Mouse (Mus musculus) kidney, embryonic 14.5 days (tissue): ENCODE data around the gene Plcd4. TPM values are rescaled to one million over a fixed set of nuclear protein-coding genes. Genes with fewer than 3 reads are reported as not detected.
"Not testable (repeated sequence)": the region's sequence is repeated elsewhere in the genome, so short reads cannot be mapped to it uniquely, and the experiment has no call there.

Experiments
- ATAC-seq: fragments of 200-750 bp; cut with Nextera tagmentation; 2 replicates; pipeline ENCODE4 v1.8.0; 2017; ENCODE audit warnings: moderate number of reproducible peaks, mild to moderate bottlenecking, moderate TSS enrichment, moderate library complexity; ENCODE audit not compliant: low FRiP score, low TSS enrichment
- H3K27ac ChIP-seq: fragments of 300-500 bp; sonication (generic); 2 replicates; pipeline ENCODE4 v1.5.1; 2014; ENCODE audit warnings: low read depth, mild to moderate bottlenecking, low read length, moderate library complexity, mixed read lengths
- H3K27me3 ChIP-seq: fragments of 300-500 bp; sonication (generic); 2 replicates; pipeline ENCODE4 v1.6.1; 2014; ENCODE audit warnings: mild to moderate bottlenecking, low read length; ENCODE audit not compliant: control insufficient read depth, insufficient read depth
- H3K36me3 ChIP-seq: fragments of 300-500 bp; sonication (generic); 2 replicates; pipeline ENCODE4 v1.6.1; 2014; ENCODE audit warnings: low read length, mixed read lengths; ENCODE audit not compliant: control insufficient read depth, insufficient read depth
- H3K4me1 ChIP-seq: fragments of 300-500 bp; sonication (generic); 2 replicates; pipeline ENCODE4 v1.6.1; 2014; ENCODE audit warnings: low read length, mixed read lengths; ENCODE audit not compliant: control insufficient read depth, insufficient read depth
- H3K4me2 ChIP-seq: fragments of 300-500 bp; sonication (generic); replicated peaks from 2 replicates; pipeline ENCODE4 v1.6.1; 2014; ENCODE audit warnings: low read depth, mild to moderate bottlenecking, low read length
- H3K4me3 ChIP-seq: fragments of 300-500 bp; sonication (generic); 2 replicates; pipeline ENCODE4 v1.5.1; 2014; ENCODE audit warnings: mild to moderate bottlenecking, low read length
- H3K9ac ChIP-seq: fragments of 300-500 bp; sonication (generic); 2 replicates; pipeline ENCODE4 v1.6.1; 2014; ENCODE audit warnings: low read depth, mild to moderate bottlenecking, low read length, moderate library complexity
- H3K9me3 ChIP-seq: fragments of 300-500 bp; sonication (generic); 2 replicates; pipeline ENCODE4 v1.6.1; 2016; ENCODE audit warnings: low read length; ENCODE audit not compliant: control insufficient read depth
- WGBS: fragments of 180-500 bp; shearing (Covaris S2); extraction: QIAGEN DNeasy Blood & Tissue Kit; methylation state at CpG from one replicate; pipeline ENCODE4 v1.1.7; 2014; 5-methylcytosine and 5-hydroxymethylcytosine counted together
- polyA plus RNA-seq: library from polyadenylated mRNA; unstranded; fragments of >200 nt; fragmentation: Nextera tagmentation; extraction: Ambion mirVana; gene quantifications from 2 replicates; pipeline ENCODE4 v1.2.1, GENCODE M21; 2014

Plcd4 gene
- polyA plus RNA-seq, result 1.0 and 1.2 TPM in 2 replicates

- no peaks in the 10 kb centered on the region for H3K9me3 ChIP-seq
- no peak within 1 kb of the TSS for H3K9ac ChIP-seq
- 3% methylated on average over 6 of the region's 6 CpGs for WGBS
- peaks cover 9% of the 10 kb centered on the region; the same call in 1 of the 2 replicates for H3K4me1 ChIP-seq
- ATAC-seq, result peak; percentile 82
- H3K27ac ChIP-seq, result no peak within 1 kb of the TSS
- no peak within 1 kb of the TSS for H3K4me3 ChIP-seq
- H3K27me3 ChIP-seq, result no peaks in the 10 kb centered on the region
- H3K36me3 ChIP-seq, result no peaks in the 10 kb centered on the region
- peak within 1 kb of the TSS; percentile 36 for H3K4me2 ChIP-seq
These were observed at the start of gene Plcd4 for GRCm38 (mm10) chr1:74542451-74542961. Gene Plcd4 (plus strand): TSS chr1:74542888.

- Histone ChIP-seq H3K4me2 (no peak overlapping the region), H3K27me3 (no peaks in the 10 kb centered on the region), H3K9me3 (no peaks in the 10 kb centered on the region), H3K4me1 (peaks cover 7% of the 10 kb centered on the region; the same call in 1 of the 2 replicates), H3K9ac (no peak overlapping the region), H3K36me3 (peaks cover 14% of the 10 kb centered on the region; the same call in 1 of the 2 replicates), H3K4me3 (no peak overlapping the region), H3K27ac (no peak overlapping the region)
- ATAC-seq, result no peak
- WGBS, result 71% methylated on average over 1 of the region's 1 CpGs
These were observed 41.6 kb upstream of the Plcd4 start for GRCm38 (mm10) chr1:74501106-74501505.

DNA sequence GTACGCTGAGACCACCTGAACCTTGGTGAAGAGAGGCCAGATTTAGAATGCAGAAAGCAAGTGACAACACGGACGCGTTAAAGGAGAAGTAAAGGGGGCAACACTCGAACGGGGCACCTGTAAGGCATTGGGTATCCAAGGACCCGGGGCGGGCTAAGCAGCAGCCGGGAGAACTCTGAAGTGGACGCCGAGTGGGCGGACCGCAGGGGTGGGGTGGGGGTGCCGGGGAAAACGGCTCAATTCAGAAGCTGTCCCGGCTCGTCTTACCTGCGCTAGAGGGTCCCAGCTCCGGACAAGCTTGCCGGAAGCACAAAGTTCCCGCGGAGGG, 37.3 kb upstream of the Plcd4 start:
- H3K9ac ChIP-seq, result peak overlapping the region; percentile 66
- H3K27ac ChIP-seq, result peak overlapping the region; percentile 20; the same call in 1 of the 2 replicates
- peak overlapping the region; percentile 90 for H3K4me3 ChIP-seq
- H3K36me3 ChIP-seq, result peaks cover 11% of the 10 kb centered on the region
- under 1% methylated on average over 22 of the region's 22 CpGs for WGBS
- ATAC-seq, result no peak; the same call in 1 of the 2 replicates
- H3K4me1 ChIP-seq, result peaks cover 14% of the 10 kb centered on the region; the same call in 1 of the 2 replicates
- H3K4me2 ChIP-seq, result peak overlapping the region; percentile 61
- H3K27me3 ChIP-seq, result no peaks in the 10 kb centered on the region
- H3K9me3 ChIP-seq, result no peaks in the 10 kb centered on the region

GRCm38 (mm10) chr1:74505721-74506464, 36.8 kb upstream of the Plcd4 start, which contains the start of gene Cnot9:
Gene Cnot9 (plus strand): TSS chr1:74506058.
- peak within 1 kb of the TSS; percentile 92 for H3K9ac ChIP-seq
- no peaks in the 10 kb centered on the region for H3K27me3 ChIP-seq
- H3K27ac ChIP-seq, result peak within 1 kb of the TSS; percentile 94
- peak within 1 kb of the TSS; percentile 90 for H3K4me3 ChIP-seq
- no peaks in the 10 kb centered on the region for H3K9me3 ChIP-seq
- peaks cover 11% of the 10 kb centered on the region for H3K36me3 ChIP-seq
- H3K4me1 ChIP-seq, result peaks cover 14% of the 10 kb centered on the region; the same call in 1 of the 2 replicates
- ATAC-seq, result peak; percentile 99
- peak within 1 kb of the TSS; percentile 67 for H3K4me2 ChIP-seq
- under 1% methylated on average over 56 of the region's 64 CpGs for WGBS

DNA sequence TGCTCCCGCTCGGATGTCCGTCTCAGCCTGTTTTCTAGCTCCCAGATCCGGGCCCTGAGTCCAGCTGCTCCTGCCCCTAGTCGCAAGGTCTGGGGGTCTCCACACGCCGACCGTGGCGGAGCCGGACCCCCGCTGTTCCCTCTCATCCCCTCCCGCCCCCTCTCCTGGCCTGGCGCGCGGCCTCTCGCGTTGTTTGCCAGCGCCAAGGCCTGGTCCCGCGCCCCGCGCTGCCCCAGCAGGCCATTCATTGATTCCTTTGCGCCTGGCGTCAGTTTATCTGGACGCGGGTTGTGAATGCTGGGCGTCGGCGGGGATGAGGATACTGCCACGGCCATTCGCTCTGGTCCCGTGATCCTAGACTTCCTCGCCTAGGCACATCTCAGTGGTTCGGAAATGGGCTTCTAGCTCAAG, 36.2 kb upstream of the Plcd4 start:
- ATAC-seq, result peak; percentile 46
- H3K4me2 ChIP-seq, result peak overlapping the region; percentile 67

DNA sequence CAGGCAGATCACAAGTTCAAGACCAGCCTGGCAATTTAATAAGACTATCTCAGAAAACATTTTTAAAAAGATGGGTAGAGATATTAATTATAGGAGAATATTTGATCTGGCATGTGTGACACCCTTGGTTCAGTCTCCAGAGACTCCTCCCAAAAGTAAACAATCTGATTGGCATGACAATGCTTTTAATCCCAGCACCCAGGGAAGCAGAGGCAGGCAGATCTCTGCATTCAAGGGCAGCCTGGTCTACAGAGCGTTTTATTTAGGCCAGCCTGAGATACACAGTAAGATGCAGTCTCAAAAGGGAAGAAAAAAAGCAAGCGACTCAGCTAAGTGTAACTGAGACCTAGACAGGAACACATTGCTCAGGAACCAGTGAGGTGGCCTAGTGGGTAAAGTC, 34.9 kb upstream of the Plcd4 start:
- H3K27ac ChIP-seq, result no peak overlapping the region
- 98% methylated on average over 2 of the region's 2 CpGs for WGBS

More for the DNA sequence above, 36.2 kb upstream of the Plcd4 start:
- H3K27me3 ChIP-seq, result no peaks in the 10 kb centered on the region
- peaks cover 11% of the 10 kb centered on the region for H3K36me3 ChIP-seq
- peak overlapping the region; percentile 90 for H3K4me3 ChIP-seq
- WGBS, result 0% methylated on average over 33 of the region's 34 CpGs
- H3K4me1 ChIP-seq, result peaks cover 14% of the 10 kb centered on the region; the same call in 1 of the 2 replicates
- peak overlapping the region; percentile 94 for H3K27ac ChIP-seq
- H3K9me3 ChIP-seq, result no peaks in the 10 kb centered on the region
- H3K9ac ChIP-seq, result peak overlapping the region; percentile 92

GRCm38 (mm10) chr1:74511306-74511705, 31.4 kb upstream of the Plcd4 start:
- Histone ChIP-seq H3K9me3 (no peaks in the 10 kb centered on the region), H3K27me3 (no peaks in the 10 kb centered on the region), H3K4me1 (peaks cover 7% of the 10 kb centered on the region; the same call in 1 of the 2 replicates), H3K27ac (no peak overlapping the region), H3K9ac (no peak overlapping the region), H3K36me3 (peaks cover 14% of the 10 kb centered on the region), H3K4me3 (no peak overlapping the region), H3K4me2 (no peak overlapping the region)
- WGBS, result 86% methylated on average over 5 of the region's 5 CpGs
- no peak for ATAC-seq

More for the DNA sequence above, 34.9 kb upstream of the Plcd4 start:
- Histone ChIP-seq H3K36me3 (peaks cover 11% of the 10 kb centered on the region), H3K4me2 (peak overlapping the region; percentile 67), H3K4me3 (peak overlapping the region; percentile 90), H3K9ac (no peak overlapping the region), H3K4me1 (peaks cover 14% of the 10 kb centered on the region; the same call in 1 of the 2 replicates), H3K27me3 (no peaks in the 10 kb centered on the region), H3K9me3 (no peaks in the 10 kb centered on the region)
- ATAC-seq, result no peak

- H3K4me2 ChIP-seq, H3K4me1 ChIP-seq, H3K9ac ChIP-seq, H3K4me3 ChIP-seq, H3K27me3 ChIP-seq, H3K27ac ChIP-seq, H3K9me3 ChIP-seq, ATAC-seq: not testable (repeated sequence)
- WGBS, result 90% methylated on average over 1 of the region's 1 CpGs
- H3K36me3 ChIP-seq, result peaks cover 21% of the 10 kb centered on the region
These were observed 29.7 kb upstream of the Plcd4 start for GRCm38 (mm10) chr1:74512999-74513398.

DNA sequence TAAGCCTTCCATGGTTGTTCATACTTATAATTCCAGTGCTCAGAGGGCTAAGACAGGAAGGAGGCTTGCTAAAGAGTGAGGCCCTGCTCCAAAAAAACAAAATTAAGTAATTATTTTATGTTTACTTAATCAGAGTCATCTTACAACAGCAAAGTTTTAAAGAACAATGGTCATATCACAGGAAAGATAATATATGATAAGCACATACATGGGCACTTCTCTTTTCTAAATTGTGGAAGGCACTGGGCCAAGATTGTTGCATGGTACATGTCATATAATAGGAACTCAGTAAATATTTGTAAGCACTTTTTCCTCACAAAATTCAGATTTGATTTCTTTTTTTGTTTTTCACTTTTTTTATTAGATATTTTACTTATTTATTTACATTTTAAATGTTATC, 22.8 kb upstream of the Plcd4 start:
- peaks cover 60% of the 10 kb centered on the region for H3K36me3 ChIP-seq
- no peaks in the 10 kb centered on the region for H3K27me3 ChIP-seq
- no peak overlapping the region for H3K27ac ChIP-seq
- no peak overlapping the region for H3K9ac ChIP-seq
- no peak overlapping the region for H3K4me2 ChIP-seq
- H3K4me3 ChIP-seq, result no peak overlapping the region
- H3K9me3 ChIP-seq, result no peaks in the 10 kb centered on the region
- H3K4me1 ChIP-seq, result no peaks in the 10 kb centered on the region
- no peak for ATAC-seq
